Mouse (Mus musculus): ENCODE measurements around the gene Adra2c. TPM values are rescaled to one million over a fixed set of nuclear protein-coding genes. Genes with fewer than 3 reads are reported as not detected.

The Adra2c gene
- polyA plus RNA-seq, 1 experiment: 2.0 TPM

DNA sequence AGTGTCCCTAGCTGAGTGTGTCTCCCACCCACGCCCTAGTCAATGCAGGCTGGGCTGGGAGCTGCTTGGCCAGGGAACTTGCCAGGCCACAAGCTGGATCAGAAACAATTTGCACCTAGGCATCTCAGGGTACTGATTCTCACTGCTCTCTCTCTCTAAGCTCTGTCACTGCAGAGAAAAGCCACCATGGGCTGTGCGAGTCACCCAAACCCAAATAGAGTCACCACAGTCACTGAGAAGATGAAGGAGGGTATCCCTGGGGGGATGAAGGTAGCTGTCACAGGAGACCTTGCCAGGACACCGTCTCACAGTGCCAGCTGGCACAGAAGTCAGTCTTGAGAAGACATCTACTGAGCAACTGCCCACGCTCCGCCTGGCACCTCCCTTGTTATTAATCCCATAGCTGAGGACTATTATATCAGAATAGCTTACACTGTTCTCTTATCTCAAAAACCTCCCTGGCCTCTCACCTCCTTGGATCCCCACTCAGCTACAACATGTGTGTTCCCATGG is 33.7 kb downstream of the Adra2c start:
- TF ChIP-seq CTCF (IDR thresholded peaks at IDR 0.05; ENCODE audit: borderline replicate concordance, extremely low read depth, insufficient read depth, insufficient read length) (no peak), POLR2A (IDR thresholded peaks at IDR 0.05; ENCODE audit: borderline replicate concordance, extremely low read depth, insufficient read depth, insufficient read length, poor library complexity, severe bottlenecking) (no peak)
- no peak for DNase-seq (ENCODE audit: low read depth)

DNA sequence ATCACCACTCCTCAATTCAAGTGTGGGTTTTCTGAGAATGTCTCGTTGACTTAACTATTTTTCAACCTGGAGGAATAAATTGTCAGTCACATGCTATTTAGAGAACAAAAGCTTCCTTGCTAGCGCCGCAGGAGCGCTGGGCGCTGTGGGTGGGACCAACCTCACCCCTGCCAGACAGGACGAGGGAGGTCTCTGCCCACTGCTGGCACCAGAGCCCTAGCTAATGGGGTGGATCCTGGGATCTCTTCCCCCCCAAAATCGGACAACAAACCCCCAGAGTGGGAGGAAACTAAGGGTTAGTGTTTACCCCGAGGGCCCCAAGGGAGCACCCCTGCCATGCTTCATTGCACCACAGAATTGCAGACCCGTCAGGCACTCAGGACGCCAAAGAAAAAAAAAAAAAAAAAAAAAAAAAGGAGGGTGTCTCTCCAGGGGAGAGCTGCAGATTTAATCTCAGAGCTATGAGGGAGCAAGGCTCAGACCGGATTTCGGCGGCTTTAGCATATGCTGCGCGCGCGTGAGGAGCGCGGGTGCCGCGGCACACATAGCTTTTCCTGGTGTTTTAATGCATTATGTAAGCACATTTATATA is 35.2 kb downstream of the Adra2c start:
- peak; percentile 81 for DNase-seq (ENCODE audit: low read depth)
- TF ChIP-seq CTCF (IDR thresholded peaks at IDR 0.05; ENCODE audit: borderline replicate concordance, extremely low read depth, insufficient read depth, insufficient read length): no peak
- no peak for TF ChIP-seq POLR2A (IDR thresholded peaks at IDR 0.05; ENCODE audit: borderline replicate concordance, extremely low read depth, insufficient read depth, insufficient read length, poor library complexity, severe bottlenecking)

DNA sequence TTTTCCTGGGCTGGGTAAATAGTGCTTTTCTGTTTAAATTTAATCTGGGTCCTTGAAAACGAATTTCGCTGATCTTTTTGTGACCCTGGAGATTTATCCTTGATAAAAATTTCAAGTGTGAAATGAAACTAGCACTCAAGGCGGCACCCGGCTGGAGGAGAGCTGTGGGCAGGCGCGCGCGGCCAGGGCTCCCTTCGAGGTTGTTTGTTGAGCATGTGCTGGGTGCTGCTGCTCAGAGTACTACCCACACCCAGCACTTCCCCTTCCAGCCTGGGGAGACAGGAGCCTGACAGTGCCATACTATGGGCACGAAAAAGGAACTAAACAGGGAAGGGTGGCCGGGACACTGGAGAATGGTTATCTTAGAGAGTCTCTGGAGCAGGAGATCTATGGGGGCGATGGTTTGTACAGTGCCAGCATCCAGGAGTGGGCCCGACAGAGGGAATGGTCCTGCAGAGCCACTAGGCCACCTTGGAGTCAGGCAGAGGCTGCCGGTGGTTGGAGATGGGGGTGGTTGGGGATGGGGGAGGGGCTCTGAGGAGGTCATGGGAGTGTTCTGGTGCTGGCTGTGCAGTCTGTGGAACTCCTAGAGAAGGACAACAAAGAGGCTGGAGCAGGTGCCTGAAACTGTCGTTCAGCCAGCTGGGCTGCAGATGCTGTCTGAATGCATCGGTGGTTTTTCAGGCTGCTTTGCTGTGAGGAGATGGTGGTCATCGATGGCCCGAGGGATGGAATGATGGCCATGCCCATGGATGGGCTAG is 35.9 kb downstream of the Adra2c start:
- peak; percentile 27 for DNase-seq (ENCODE audit: low read depth)
- TF ChIP-seq POLR2A (IDR thresholded peaks at IDR 0.05; ENCODE audit: borderline replicate concordance, extremely low read depth, insufficient read depth, insufficient read length, poor library complexity, severe bottlenecking) (no peak), CTCF (IDR thresholded peaks at IDR 0.05; ENCODE audit: borderline replicate concordance, extremely low read depth, insufficient read depth, insufficient read length) (no peak)

DNA sequence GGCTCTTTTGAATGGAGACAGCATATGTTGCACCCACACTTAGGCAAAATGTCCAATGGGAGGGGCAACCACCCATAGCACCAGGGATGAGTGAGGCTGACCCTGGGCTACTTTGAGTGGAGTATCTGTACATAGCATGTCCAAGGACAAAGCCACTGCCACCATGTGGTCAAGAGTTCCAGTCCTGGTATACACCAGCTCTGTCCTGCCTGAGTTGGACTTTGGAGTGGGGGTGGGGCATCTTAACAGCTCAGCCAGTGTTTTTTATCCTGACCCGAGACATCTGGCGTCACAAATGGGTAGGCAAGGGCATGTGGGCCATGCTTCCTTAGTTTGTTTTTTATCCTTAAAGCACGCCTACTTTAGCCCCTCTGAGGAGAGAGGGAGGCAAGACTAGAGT is 36.5 kb downstream of the Adra2c start:
- TF ChIP-seq CTCF (IDR thresholded peaks at IDR 0.05; ENCODE audit: borderline replicate concordance, extremely low read depth, insufficient read depth, insufficient read length): no peak
- no peak for TF ChIP-seq POLR2A (IDR thresholded peaks at IDR 0.05; ENCODE audit: borderline replicate concordance, extremely low read depth, insufficient read depth, insufficient read length, poor library complexity, severe bottlenecking)
- no peak for DNase-seq (ENCODE audit: low read depth)

DNA sequence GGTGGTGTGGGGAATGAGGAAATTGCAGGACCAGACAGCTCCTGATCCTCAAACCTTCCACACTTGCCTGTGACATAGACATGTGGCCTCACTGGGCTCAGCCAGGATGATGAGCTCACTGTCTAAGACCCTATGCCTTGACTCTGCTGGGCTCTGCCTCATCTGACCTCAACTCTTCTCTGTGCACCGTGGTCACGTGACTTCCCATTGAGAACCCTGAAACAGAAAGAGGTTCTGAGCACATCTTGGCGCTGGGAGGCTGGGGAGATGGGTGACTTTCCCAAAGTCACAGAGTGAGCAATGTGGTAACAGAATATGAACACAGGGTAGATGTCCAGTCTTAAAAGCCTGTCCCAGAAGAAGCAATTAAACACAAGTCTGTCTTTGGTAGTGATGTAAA is 37.1 kb downstream of the Adra2c start:
- DNase-seq (ENCODE audit: low read depth): no peak
- TF ChIP-seq CTCF (IDR thresholded peaks at IDR 0.05; ENCODE audit: borderline replicate concordance, extremely low read depth, insufficient read depth, insufficient read length) (no peak), POLR2A (IDR thresholded peaks at IDR 0.05; ENCODE audit: borderline replicate concordance, extremely low read depth, insufficient read depth, insufficient read length, poor library complexity, severe bottlenecking) (no peak)

DNA sequence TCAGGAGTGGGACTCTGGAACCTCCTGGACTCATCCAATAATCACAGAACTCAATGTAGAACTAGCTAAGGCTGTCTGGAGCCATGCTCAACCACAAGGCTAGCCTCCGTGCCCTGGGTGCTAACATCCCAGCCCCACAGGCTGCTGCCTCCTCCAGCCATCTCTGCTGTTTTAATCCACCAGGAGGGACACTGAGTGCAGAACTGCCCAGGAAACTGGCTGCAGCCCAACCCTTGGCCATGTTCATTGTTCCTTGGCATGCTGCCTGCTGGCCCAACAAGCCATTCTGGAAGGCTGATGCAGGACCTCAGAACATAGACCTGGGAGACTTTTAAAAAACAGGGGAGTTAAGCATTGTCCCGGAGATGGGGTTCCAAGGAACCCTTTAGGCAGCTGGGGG is 42.5 kb downstream of the Adra2c start:
- TF ChIP-seq POLR2A (IDR thresholded peaks at IDR 0.05; ENCODE audit: borderline replicate concordance, extremely low read depth, insufficient read depth, insufficient read length, poor library complexity, severe bottlenecking) (no peak), CTCF (IDR thresholded peaks at IDR 0.05; ENCODE audit: borderline replicate concordance, extremely low read depth, insufficient read depth, insufficient read length) (no peak)
- DNase-seq (ENCODE audit: low read depth): peak; percentile 40

DNA sequence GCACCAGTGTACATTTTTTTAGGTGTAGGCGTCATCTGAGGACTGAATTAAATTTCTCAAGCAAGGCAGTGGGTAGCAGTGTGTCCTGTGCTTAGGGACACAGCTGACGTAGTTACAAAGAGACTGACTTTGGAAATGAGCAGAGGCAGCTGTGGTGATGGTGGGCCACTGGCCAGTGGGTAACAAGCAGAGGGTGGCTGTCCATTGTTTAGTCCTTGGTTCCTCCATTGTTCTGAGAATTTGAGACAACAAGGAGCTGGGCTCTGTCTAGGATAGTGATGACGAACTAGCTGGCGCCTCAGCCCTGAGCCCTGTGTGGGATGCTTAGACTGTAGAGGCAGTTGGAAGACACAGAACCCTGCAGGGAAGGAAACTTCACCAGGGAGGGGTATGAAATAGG is 52.7 kb downstream of the Adra2c start:
- no peak for DNase-seq (ENCODE audit: low read depth)

More for the DNA sequence above, 52.7 kb downstream of the Adra2c start:
- TF ChIP-seq POLR2A (IDR thresholded peaks at IDR 0.05; ENCODE audit: borderline replicate concordance, extremely low read depth, insufficient read depth, insufficient read length, poor library complexity, severe bottlenecking): no peak
- TF ChIP-seq CTCF (IDR thresholded peaks at IDR 0.05; ENCODE audit: borderline replicate concordance, extremely low read depth, insufficient read depth, insufficient read length): no peak

Other genes with a start within 250 kb of the Adra2c start
- gene Hgfac, start 236.8 kb upstream of the Adra2c start, polyA plus RNA-seq (2012; rRNA removed): 2.8 and 3.5 TPM in 2 replicates
- 9.2 and 10.2 TPM in 2 replicates for gene Dok7, start 221.6 kb upstream of the Adra2c start, polyA plus RNA-seq (2012; rRNA removed)
- gene Lrpap1, start 172.6 kb upstream of the Adra2c start, polyA plus RNA-seq (2012; rRNA removed): 46.7 and 59.3 TPM in 2 replicates
- gene Hmx1, start 110.8 kb downstream of the Adra2c start, polyA plus RNA-seq (2012; rRNA removed): 0.45 and 1.0 TPM in 2 replicates
- 2.3 and 4.4 TPM in 2 replicates for gene Cpz, start 247.4 kb downstream of the Adra2c start, polyA plus RNA-seq (2012; rRNA removed)

Measured in brain, embryonic 14.5 days (tissue).